Mouse (Mus musculus) intestine, embryonic 14.5 days (tissue): Measurements from ENCODE around the gene Mrgpra1. TPM values are rescaled to one million over a fixed set of nuclear protein-coding genes. Genes with fewer than 3 reads are reported as not detected.
"Not testable (repeated sequence)": the region's sequence is repeated elsewhere in the genome, so short reads cannot be mapped to it uniquely, and the experiment has no call there.

Experiments used
- ATAC-seq: fragments of 200-750 bp; cut with Nextera tagmentation; replicated peaks from 2 replicates; pipeline ENCODE4 v1.8.0; 2017; ENCODE audit warnings: low read depth, moderate number of reproducible peaks, moderate TSS enrichment, moderate library complexity; ENCODE audit not compliant: low FRiP score, low TSS enrichment
- DNase-seq: peaks from one replicate; pipeline ENCODE4 v3.0.0-alpha.2; 2018; ENCODE audit warnings: low spot score
- H3K27ac ChIP-seq: fragments of 300-500 bp; sonication (generic); 2 replicates; pipeline ENCODE4 v1.5.1; 2014; ENCODE audit warnings: low read depth, mild to moderate bottlenecking, control low read depth
- H3K27me3 ChIP-seq: fragments of 300-500 bp; sonication (generic); replicated peaks from 2 replicates; pipeline ENCODE4 v1.6.1; 2014; ENCODE audit warnings: low read length, control low read depth; ENCODE audit not compliant: control insufficient read depth, insufficient read depth
- H3K36me3 ChIP-seq: fragments of 300-500 bp; sonication (generic); 2 replicates; pipeline ENCODE4 v1.6.1; 2014; ENCODE audit warnings: low read length, control low read depth; ENCODE audit not compliant: control insufficient read depth, insufficient read depth
- H3K4me1 ChIP-seq: fragments of 300-500 bp; sonication (generic); replicated peaks from 2 replicates; pipeline ENCODE4 v1.6.1; 2014; ENCODE audit warnings: low read length, control low read depth, mixed read lengths; ENCODE audit not compliant: control insufficient read depth, insufficient read depth
- H3K4me2 ChIP-seq: fragments of 300-500 bp; sonication (generic); 2 replicates; pipeline ENCODE4 v1.6.1; 2014; ENCODE audit warnings: low read length
- H3K4me3 ChIP-seq: fragments of 300-500 bp; sonication (generic); 2 replicates; pipeline ENCODE4 v1.5.1; 2014; ENCODE audit warnings: low read depth, low read length, control low read depth, mixed read lengths
- H3K9ac ChIP-seq: fragments of 300-500 bp; sonication (generic); 2 replicates; pipeline ENCODE4 v1.6.1; 2014; ENCODE audit warnings: mild to moderate bottlenecking, low read length
- H3K9me3 ChIP-seq: fragments of 300-500 bp; sonication (generic); 2 replicates; pipeline ENCODE4 v1.6.1; 2016; ENCODE audit warnings: low read length, control low read depth; ENCODE audit not compliant: control insufficient read depth
- WGBS: fragments of 180-500 bp; shearing (Covaris S2); extraction: QIAGEN DNeasy Blood & Tissue Kit; methylation state at CpG from one replicate; pipeline ENCODE4 v1.1.7; 2014; 5-methylcytosine and 5-hydroxymethylcytosine counted together
- polyA plus RNA-seq: library from polyadenylated mRNA; unstranded; fragments of >200 nt; fragmentation: Nextera tagmentation; extraction: Ambion mirVana; gene quantifications from 2 replicates; pipeline ENCODE4 v1.2.1, GENCODE M21; 2014

The Mrgpra1 gene
- not detected in 2 replicates for polyA plus RNA-seq

GRCm38 (mm10) chr7:47354140-47354539 lies at the start of gene Mrgpra1:
Gene Mrgpra1, minus strand, starts transcription at chr7:47354240.
- no peak within 1 kb of the TSS for H3K9ac ChIP-seq
- DNase-seq (no peak), ATAC-seq (no peak)
- 0 out of 2 replicates have a peak, but pooled peaks cover 2% of the 10 kb centered on the region for H3K9me3 ChIP-seq
- H3K27me3 ChIP-seq = no peaks in the 10 kb centered on the region
- H3K4me3 ChIP-seq = no peak within 1 kb of the TSS
- H3K36me3 ChIP-seq = no peaks in the 10 kb centered on the region
- H3K4me1 ChIP-seq = no peaks in the 10 kb centered on the region
- WGBS = 67% methylated on average over 1 of the region's 1 CpGs
- no peak within 1 kb of the TSS for H3K4me2 ChIP-seq
- no peak within 1 kb of the TSS for H3K27ac ChIP-seq

GRCm38 (mm10) chr7:47401125-47401524 lies 47.1 kb upstream of the Mrgpra1 start:
- Histone ChIP-seq H3K27me3 (no peaks in the 10 kb centered on the region), H3K9ac (no peak overlapping the region), H3K4me2 (no peak overlapping the region), H3K36me3 (no peaks in the 10 kb centered on the region), H3K4me1 (no peaks in the 10 kb centered on the region), H3K9me3 (no peaks in the 10 kb centered on the region), H3K27ac (no peak overlapping the region), H3K4me3 (no peak overlapping the region)
- no peak for DNase-seq
- ATAC-seq = no peak

- no peaks in the 10 kb centered on the region for H3K4me1 ChIP-seq
- H3K4me2 ChIP-seq = no peak overlapping the region
- no peak overlapping the region for H3K27ac ChIP-seq
- WGBS = 72% methylated on average over 3 of the region's 3 CpGs
- no peaks in the 10 kb centered on the region for H3K27me3 ChIP-seq
- H3K9me3 ChIP-seq = 0 out of 2 replicates have a peak, but pooled peaks cover 2% of the 10 kb centered on the region
- no peak for DNase-seq
- no peak overlapping the region for H3K4me3 ChIP-seq
- no peak for ATAC-seq
- H3K9ac ChIP-seq = no peak overlapping the region
- H3K36me3 ChIP-seq = no peaks in the 10 kb centered on the region
Observed at GRCm38 (mm10) chr7:47348421-47348820, 5.6 kb downstream of the Mrgpra1 start.

GRCm38 (mm10) chr7:47345905-47346478 lies 8.0 kb downstream of the Mrgpra1 start:
- H3K4me1 ChIP-seq = no peaks in the 10 kb centered on the region
- H3K27me3 ChIP-seq = no peaks in the 10 kb centered on the region
- no peak overlapping the region for H3K4me3 ChIP-seq
- H3K4me2 ChIP-seq = no peak overlapping the region
- H3K9me3 ChIP-seq = 0 out of 2 replicates have a peak, but pooled peaks cover 2% of the 10 kb centered on the region
- no peak overlapping the region for H3K27ac ChIP-seq
- 89% methylated on average over 4 of the region's 4 CpGs for WGBS
- DNase-seq = no peak
- no peak for ATAC-seq
- H3K9ac ChIP-seq = no peak overlapping the region
- no peaks in the 10 kb centered on the region for H3K36me3 ChIP-seq

GRCm38 (mm10) chr7:47341887-47342286 lies 12.2 kb downstream of the Mrgpra1 start:
- WGBS = 82% methylated on average over 3 of the region's 3 CpGs
- DNase-seq, ATAC-seq, H3K4me2 ChIP-seq, H3K4me1 ChIP-seq, H3K9ac ChIP-seq, H3K36me3 ChIP-seq, H3K27me3 ChIP-seq, H3K4me3 ChIP-seq, H3K9me3 ChIP-seq, H3K27ac ChIP-seq: not testable (repeated sequence)

- not testable (repeated sequence) for H3K9ac ChIP-seq, H3K9me3 ChIP-seq, H3K27ac ChIP-seq, H3K36me3 ChIP-seq, H3K4me3 ChIP-seq, H3K4me2 ChIP-seq, ATAC-seq, H3K27me3 ChIP-seq, H3K4me1 ChIP-seq, DNase-seq
- WGBS = 70% methylated on average over 3 of the region's 3 CpGs
Observed at GRCm38 (mm10) chr7:47341389-47341788, 12.7 kb downstream of the Mrgpra1 start.

GRCm38 (mm10) chr7:47318299-47318698 lies 35.7 kb downstream of the Mrgpra1 start:
- Histone ChIP-seq H3K4me3 (no peak overlapping the region), H3K4me2 (no peak overlapping the region), H3K27me3 (no peaks in the 10 kb centered on the region), H3K9ac (no peak overlapping the region), H3K36me3 (no peaks in the 10 kb centered on the region), H3K27ac (no peak overlapping the region), H3K9me3 (no peaks in the 10 kb centered on the region), H3K4me1 (no peaks in the 10 kb centered on the region)
- DNase-seq (no peak), ATAC-seq (no peak)
- 59% methylated on average over 1 of the region's 1 CpGs for WGBS

GRCm38 (mm10) chr7:47312289-47312688 lies 41.8 kb downstream of the Mrgpra1 start:
- Histone ChIP-seq H3K4me1 (no peaks in the 10 kb centered on the region), H3K4me2 (no peak overlapping the region), H3K9me3 (no peaks in the 10 kb centered on the region), H3K27ac (no peak overlapping the region), H3K36me3 (no peaks in the 10 kb centered on the region), H3K4me3 (no peak overlapping the region), H3K27me3 (no peaks in the 10 kb centered on the region), H3K9ac (no peak overlapping the region)
- 34% methylated on average over 4 of the region's 4 CpGs for WGBS
- ATAC-seq (no peak), DNase-seq (no peak)

GRCm38 (mm10) chr7:47309855-47310254 lies 44.2 kb downstream of the Mrgpra1 start:
- Histone ChIP-seq H3K27me3 (no peaks in the 10 kb centered on the region), H3K9me3 (no peaks in the 10 kb centered on the region), H3K27ac (no peak overlapping the region), H3K4me2 (no peak overlapping the region), H3K9ac (no peak overlapping the region), H3K36me3 (no peaks in the 10 kb centered on the region), H3K4me3 (no peak overlapping the region), H3K4me1 (no peaks in the 10 kb centered on the region)
- 94% methylated on average over 10 of the region's 10 CpGs for WGBS
- DNase-seq (no peak), ATAC-seq (no peak)
